Mouse (Mus musculus): Measurements from ENCODE around the gene Anapc16.

Anapc16 gene

GRCm38 (mm10) chr10:59967309-59967942 is 35.5 kb downstream of the Anapc16 start:
- DNase-seq = no peak

- DNase-seq = no peak
These were observed 36.2 kb downstream of the Anapc16 start for GRCm38 (mm10) chr10:59966743-59967142.

GRCm38 (mm10) chr10:59965788-59966187 is 37.1 kb downstream of the Anapc16 start:
- DNase-seq = no peak

DNA sequence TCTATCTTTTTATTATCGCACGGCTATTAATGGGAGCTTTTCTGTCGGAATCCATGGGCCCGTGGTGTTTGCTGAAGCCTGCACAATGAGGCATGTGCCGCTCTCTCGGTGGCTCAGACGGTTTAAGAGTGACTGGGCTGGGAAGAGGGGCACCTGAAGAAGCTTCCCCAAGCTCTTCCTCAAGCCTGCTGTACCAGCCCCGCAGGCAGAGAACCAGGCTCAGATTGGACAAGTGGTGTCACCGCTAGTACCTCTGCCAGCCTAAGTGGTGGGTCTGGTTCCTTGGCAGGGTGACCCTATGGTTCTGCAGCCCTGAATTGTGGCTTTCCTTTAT is 37.6 kb downstream of the Anapc16 start:
- DNase-seq = no peak

- DNase-seq = peak; percentile 78
These were observed 38.2 kb downstream of the Anapc16 start for GRCm38 (mm10) chr10:59964504-59965361.

- DNase-seq = no peak
These were observed 39.3 kb downstream of the Anapc16 start for GRCm38 (mm10) chr10:59963609-59964008.

GRCm38 (mm10) chr10:59959517-59959916 is 43.4 kb downstream of the Anapc16 start:
- no peak for DNase-seq

DNA sequence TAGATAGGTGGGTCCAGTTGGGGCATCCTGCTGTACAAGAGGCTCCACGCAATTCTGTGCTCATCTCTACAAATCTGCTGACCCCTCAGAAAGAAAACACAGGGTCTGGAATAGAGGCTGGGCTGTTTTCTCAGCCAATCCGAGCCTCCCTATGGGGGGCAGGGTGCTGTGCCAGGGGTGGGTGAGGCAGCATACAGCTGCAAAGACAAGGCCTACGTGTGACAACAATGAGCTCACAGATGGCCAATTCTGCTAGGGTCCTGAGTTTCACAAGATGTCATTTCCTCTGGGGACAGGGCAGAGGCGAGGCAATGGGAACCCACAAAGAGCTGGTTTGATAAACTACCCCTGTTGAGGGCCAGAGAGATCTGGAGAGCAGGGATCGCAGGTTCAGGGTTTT is 44.5 kb downstream of the Anapc16 start:
- peak; percentile 47 for DNase-seq

GRCm38 (mm10) chr10:59957171-59958149 is 45.5 kb downstream of the Anapc16 start:
- DNase-seq = peak; percentile 32

GRCm38 (mm10) chr10:59956681-59957080 is 46.3 kb downstream of the Anapc16 start:
- no peak for DNase-seq

- DNase-seq = no peak
These were observed 49.3 kb downstream of the Anapc16 start for GRCm38 (mm10) chr10:59953564-59954039.

DNA sequence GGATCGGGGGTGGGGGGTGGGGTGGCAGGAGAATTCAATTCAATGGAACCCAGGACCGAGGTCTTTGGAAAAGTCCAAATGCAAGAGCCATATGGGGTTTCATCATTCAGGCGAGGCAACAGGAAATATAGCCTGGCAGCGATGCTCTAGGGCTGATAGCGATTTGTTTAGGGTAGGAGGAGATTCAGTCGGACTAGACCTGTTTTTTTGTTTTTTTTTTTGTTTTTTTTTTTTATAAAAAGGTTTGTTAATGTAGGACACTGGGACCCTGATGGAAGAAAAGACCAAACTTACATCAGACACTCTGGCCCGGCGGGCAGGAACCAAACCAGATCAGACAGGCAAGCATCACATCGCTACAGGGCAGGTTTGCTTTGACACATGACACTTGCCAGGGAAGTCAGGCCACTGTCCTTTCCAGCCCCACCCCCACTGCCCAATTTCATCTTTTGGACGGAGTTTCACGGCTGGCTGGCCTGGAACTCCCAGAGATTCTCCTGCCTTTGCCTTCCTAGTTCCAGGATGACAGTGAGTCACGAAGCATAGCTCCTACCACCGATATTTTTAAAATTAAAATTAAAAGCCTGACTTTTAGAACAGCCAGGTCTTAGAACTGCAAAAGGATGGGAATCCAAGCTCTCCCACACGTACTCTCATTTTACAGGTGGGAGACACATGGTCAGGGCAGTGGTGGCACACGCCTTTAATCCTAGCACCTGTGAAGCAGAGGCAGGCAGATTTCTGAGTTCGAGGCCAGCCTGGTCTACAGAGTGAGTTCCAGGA is 50.0 kb downstream of the Anapc16 start:
- DNase-seq = peak; percentile 52

- DNase-seq = peak; percentile 80
These were observed 50.7 kb downstream of the Anapc16 start for GRCm38 (mm10) chr10:59952152-59952780.

GRCm38 (mm10) chr10:59951211-59952151 is 51.5 kb downstream of the Anapc16 start, which contains the start of gene Ddit4:
TSS of gene Ddit4 (minus strand) at chr10:59951834.
- DNase-seq = peak; percentile 99

DNA sequence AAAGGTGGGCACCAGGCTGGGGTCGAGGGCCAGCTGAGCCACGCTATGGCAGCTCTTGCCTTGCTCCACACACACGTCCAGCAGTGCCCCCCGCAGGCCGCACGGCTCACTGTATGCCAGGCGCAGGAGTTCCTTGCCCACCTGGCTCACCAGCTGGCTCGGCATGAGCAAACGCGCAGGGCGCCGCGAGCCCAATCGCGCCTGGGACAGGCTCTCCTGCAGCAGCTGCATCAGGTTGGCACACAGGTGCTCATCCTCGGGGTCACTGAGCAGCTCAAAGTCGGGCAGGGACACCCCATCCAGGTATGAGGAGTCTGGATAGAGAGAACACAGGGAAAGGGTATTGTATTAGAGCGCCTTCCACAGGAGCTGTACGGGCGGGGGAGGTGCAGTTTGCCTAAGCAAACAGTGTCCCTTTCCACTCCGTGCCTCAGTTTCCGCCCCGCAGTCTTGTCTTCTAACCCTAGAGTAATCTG is 52.2 kb downstream of the Anapc16 start:
- DNase-seq = peak; percentile 87

DNA sequence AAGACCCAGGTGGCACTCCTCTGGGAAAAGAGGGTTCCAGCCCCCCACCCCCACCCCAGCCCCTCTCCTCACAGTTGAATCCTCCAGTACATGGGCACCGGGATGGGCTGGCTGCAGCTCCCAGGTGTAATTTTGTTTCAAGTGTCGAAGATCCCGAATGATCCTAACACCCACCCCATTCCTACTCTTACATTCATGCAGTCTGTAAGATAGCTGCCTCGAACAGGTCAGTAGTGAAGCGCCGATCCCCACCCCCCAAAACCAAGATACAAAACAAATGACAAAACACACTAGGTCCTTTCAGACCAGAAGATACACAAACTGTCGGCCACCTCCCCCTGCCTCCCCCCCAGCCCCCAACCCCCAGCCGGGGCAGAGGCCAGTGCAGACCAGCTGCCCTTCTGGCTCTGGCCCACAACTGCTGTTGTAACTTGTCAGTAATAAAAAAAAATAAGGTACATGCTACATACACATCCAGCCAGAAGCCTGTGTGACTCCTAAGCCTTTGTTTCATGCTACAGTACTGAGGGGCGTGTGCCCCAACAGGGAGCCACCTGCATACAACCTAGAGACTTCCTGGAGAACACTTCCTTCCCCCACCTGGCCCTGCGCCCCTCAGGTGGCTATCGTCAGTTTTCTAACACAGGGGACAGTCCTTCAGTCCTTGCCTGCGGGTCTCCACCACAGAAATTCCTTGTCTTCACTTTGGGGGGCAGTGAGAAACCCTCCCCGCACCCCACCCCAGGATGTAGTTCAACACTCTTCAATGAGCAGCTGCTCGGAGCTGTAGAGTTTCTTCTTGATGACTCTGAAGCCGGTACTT is 52.9 kb downstream of the Anapc16 start:
- no peak for DNase-seq

DNA sequence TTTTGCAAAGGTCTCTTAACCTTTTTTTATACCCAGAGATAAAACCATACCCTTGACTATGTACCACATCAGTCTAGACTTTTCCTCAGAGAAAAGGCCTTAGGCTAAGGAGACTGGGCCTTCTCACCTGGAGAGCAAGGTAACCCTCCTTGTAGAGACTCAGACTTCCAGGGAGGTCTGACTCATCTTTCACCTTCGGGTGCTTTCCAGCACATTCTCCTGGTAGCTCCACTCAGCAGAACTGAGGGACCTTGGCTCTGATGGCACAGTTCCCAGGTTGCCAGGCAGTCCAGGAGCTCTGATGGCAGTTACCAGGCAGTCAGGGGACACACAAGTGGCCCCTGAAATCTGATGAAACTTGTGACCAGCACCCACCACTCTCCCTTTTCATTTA is 53.7 kb downstream of the Anapc16 start:
- no peak for DNase-seq

GRCm38 (mm10) chr10:59948363-59949254 is 54.3 kb downstream of the Anapc16 start:
- peak; percentile 47 for DNase-seq

Measured in retina, postnatal 1 day (tissue).